Comparison of ENCODE assay signal across 21 mouse cellular contexts in genomic region chr16:44996701-44997100, GRCm38 (mm10). TPM values are rescaled to one million over a fixed set of nuclear protein-coding genes. Genes with fewer than 3 reads are reported as not detected.
DNase-seq lines count a peak whose midpoint lies in the region; ATAC-seq lines count a peak whose summit lies in the region.
"Had no signal": no experiment of that assay in that cellular context is flagged by ENCODE, and none has a peak within 500 bp of the region (broad histone marks: within the 10 kb centered on the region; RNA-seq: fewer than 3 reads in every experiment).

No protein-coding gene starts in this region.

- DNase-seq in gastrocnemius, adult 8-10 months (ENCODE audit: low spot score in 2 of 2), result peak; percentile 13 to 32
- no peak for DNase-seq in gastrocnemius, postnatal 10 days
- peak; percentile 95 for DNase-seq in adipocyte (ENCODE audit: low spot score)
- peak; percentile 46 for DNase-seq in adrenal gland, postnatal 14 days
- peak; percentile 39 to 40 for DNase-seq in heart, postnatal 14 days
- no peak for DNase-seq in lung, adult 18-20 months
- DNase-seq: cerebellum, adult 9-10 months; kidney, adult 9 months; kidney, postnatal 14 days; right cerebral cortex, adult 18-20 months; thymus, adult 2 months; thymus, postnatal 4 days had no signal

- intact Hi-C loops in heart, postnatal 14 days (cut with DNase I), result no loop called here

- ATAC-seq in megakaryocyte progenitor cell, adult 5-6 weeks (replicated peaks; ENCODE audit: poor library complexity), result no peak
- ATAC-seq: activated CD4-positive, CD25-positive, alpha-beta regulatory T cell, adult 4 months; forebrain, embryonic 15.5 days; hindbrain, postnatal 0 days; intestine, embryonic 16.5 days; lung, postnatal 0 days had no signal

RNA-seq across cellular contexts. Expression of gene Cd200r3, which starts 53.2 kb away (rescaled TPM):
- total RNA-seq in gastrocnemius, adult 8-10 months (2022), result not detected
- total RNA-seq in gastrocnemius, postnatal 10 days (2021), result under 1 TPM; 0.26 to 0.43 TPM
- total RNA-seq in adrenal gland, postnatal 14 days (2021), result 0.19 TPM in 2 replicates
- under 1 TPM in 1 of 2 experiments, not detected in 1; 0.22 TPM for total RNA-seq in heart, postnatal 14 days (2021)
- total RNA-seq in megakaryocyte progenitor cell, adult 5-6 weeks (2015), result 0.69 and 1.2 TPM in 2 replicates
- 0.64 and 3.9 TPM in 2 replicates for total RNA-seq in megakaryocyte progenitor cell, adult 5-6 weeks (2017)
- total RNA-seq: hindbrain, postnatal 0 days; layer of hippocampus, adult 18-20 months; layer of hippocampus, postnatal 25 days; left cerebral cortex, postnatal 10 days had no signal

Comparison
In these comparisons a context has a peak if more than half of its experiments do, and no peak if none do; other contexts are left out.
1. DNase-seq: peak in gastrocnemius, adult 8-10 months (2 of 2), adipocyte (single experiment), adrenal gland, postnatal 14 days (single experiment) and heart, postnatal 14 days (2 of 2); none in gastrocnemius, postnatal 10 days (single experiment) and lung, adult 18-20 months (0 of 2).